Mouse (Mus musculus): ENCODE measurements around the gene Elp4. TPM values are rescaled to one million over a fixed set of nuclear protein-coding genes. Genes with fewer than 3 reads are reported as not detected.

Gene Elp4
- total RNA-seq, 2 experiments from 2014 or later = 13.3 to 18.8 TPM

DNA sequence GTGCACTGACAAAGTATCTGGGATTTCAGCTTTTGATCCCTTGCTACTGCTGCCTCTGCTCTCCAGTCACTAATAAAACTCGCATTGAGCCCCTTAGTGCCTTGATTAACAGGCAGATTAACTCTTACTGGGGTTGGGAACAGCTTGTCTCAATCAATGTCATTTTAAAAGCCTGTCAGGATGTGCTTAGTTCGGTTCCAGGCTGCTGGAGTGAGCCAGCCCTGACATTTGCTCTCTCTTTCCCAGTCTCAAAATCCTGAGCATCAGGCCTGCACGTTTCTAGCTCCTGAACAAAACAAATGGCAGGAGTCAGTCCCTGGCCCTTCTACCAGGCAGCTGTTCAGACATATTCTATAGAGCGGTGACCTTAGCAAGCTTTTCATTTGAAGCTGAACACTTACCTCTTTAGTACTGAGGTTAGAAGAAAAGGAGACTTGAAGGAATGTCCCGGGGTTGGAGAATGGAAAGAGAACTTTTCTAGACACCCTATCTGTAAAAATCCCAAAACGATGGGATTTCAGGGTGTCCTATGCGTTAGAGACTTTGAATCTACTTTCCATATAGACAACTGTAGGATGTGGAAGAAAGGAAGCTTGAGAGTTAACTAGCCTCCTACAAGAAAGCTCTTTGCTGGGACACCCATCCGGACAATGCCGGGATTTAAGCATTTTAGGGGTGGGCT is 233.1 kb downstream of the Elp4 start:
- no peak for DNase-seq

DNA sequence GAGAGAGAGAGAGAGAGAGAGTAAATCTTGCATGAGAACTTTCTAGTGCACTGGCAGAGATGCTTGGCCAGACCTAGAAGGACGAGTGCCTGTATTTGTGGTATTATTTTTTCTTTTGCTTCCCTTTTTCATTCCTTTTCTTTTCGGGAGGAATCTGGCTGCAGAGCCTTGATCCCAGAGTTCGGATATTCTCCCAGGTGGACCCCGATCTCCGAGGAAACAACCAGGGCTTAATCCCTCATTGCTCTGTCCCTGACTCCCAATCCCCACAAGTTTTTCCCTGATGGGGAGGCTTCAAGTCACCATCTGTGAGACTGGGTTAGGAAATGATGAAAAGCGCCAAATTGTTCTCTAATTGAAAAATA is 233.7 kb downstream of the Elp4 start:
- no peak for DNase-seq

DNA sequence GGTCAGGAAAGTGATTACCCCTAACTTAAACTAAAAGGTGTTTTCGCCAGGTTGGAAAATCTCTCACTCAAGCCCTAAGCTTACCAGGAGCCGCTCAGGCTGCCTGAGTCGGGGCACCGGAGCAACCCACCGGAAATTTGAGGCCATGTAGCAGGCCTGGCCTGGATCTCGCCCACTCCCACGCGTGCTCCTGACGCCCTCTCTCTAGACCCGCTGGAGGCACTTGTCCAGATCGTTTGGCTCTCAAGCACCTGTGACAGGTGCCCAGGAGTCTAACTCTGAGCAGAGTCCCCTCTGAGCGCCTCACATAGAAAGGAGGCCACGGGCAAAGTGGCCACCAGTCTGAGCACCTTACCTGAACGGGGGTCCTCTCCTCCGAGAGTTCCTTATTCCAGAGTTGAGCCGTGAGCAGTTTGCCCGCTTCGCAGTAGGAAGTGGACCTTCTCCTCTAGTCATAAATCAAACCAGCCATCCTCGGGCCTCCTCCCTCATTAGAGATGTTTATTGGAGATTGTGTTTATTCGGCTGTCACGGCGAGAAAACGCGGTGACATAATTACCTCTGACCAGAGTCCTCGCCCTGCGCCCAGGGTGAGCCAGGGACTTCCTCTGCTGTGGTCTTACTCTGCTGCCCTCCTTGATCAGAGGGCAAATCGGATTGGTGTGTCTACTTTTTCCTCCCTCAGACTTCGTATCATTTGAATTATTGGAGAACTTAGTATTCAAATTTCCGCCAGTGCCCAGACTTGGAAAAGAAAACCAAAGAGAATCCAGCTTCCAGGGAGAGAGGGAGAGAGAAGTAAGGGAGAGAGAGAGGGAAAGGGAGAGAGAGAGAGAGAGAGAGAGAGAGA is 234.3 kb downstream of the Elp4 start:
- no peak for DNase-seq

DNA sequence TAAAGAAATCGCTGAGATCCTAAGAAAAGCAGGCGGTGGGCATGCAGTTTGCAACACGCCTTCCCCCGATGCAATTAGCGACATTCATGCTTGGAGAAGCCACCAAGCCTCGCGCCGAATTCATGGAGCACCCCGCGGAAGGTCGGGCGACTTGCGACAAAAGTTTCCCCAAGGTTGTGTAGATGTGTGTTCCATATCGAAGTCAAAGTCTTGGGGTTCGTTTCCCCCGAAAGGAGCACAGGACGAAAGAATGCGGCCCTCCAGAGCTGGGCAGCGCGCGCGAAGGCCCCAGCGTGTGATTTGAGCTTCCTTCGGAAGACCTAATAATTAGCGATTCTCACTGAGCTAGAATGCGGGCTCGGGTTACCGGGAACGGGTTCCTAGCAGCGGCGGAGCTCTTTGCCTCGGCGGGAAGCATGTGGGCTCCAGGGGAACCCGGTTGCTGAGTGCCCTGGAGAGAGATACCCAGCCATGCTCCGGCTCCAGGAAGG is 234.9 kb downstream of the Elp4 start:
- no peak for DNase-seq

DNA sequence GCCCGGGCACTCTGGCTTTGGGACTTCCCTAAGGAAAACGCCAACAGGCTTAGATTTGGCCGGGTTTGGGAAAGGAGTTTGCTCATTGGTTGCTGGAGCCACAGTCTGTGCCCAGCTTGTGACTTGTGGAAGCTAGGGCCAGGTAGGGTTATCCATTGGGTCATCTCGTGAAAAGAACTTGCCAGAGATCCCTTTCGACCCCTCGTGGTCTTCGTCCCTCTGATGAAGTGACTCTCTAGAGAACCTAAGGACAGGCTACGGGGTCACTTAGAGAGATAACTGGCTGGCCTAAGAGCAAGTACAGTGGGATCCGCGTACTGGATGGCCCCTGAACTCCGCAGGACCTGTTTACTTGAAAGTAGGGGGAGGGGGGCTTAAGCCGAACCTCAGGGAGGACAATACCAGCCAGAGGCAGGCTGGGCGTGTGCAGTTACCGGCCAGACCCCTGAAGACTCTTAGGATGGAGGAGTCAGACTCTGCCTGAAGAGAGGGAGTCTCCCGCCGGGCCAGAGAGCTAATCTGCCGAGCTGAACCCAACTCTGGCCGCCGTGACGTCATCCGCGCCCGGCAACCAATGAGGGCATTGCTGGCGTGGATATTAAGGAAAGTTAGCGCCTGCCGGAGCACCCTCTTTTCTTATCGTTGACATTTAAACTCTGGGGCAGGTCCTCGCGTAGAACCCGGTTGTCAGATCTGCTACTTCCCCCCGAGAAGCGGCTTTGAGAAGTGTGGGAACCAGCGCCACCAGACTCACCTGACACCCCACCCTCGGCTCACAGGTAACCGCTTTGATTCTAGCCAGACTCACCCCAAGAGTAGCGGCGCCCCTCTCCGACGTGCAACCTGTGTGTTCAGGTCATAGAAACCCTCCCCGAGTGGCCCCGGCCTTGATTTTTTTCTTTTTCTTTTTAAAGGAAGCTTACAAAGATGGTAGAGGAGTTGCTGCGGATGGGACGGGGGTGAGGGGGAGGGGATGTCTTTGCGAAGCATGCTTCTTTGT is 235.8 kb downstream of the Elp4 start, which contains the start of gene Pax6:
Gene Pax6, plus strand, starts transcription at position 630 of the 1,000 bp plus-strand sequence.
- peak; percentile 21 to 22 for DNase-seq

DNA sequence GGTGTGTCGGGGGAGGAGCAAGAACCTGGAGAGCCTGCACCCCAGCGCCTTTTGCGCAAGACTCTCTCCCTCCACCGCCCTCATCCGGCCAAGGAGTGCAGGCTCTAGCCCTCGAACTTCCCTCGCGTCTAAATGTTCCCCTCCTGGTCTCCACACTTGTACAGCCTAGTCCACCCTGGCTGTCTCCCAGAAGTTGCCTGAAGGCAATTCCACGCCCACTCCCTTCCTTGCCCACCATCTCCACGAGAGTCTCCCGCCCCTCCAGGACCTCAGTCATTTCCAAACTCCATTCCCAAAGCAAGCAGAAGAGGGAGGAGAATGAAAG is 236.8 kb downstream of the Elp4 start:
- DNase-seq = no peak

DNA sequence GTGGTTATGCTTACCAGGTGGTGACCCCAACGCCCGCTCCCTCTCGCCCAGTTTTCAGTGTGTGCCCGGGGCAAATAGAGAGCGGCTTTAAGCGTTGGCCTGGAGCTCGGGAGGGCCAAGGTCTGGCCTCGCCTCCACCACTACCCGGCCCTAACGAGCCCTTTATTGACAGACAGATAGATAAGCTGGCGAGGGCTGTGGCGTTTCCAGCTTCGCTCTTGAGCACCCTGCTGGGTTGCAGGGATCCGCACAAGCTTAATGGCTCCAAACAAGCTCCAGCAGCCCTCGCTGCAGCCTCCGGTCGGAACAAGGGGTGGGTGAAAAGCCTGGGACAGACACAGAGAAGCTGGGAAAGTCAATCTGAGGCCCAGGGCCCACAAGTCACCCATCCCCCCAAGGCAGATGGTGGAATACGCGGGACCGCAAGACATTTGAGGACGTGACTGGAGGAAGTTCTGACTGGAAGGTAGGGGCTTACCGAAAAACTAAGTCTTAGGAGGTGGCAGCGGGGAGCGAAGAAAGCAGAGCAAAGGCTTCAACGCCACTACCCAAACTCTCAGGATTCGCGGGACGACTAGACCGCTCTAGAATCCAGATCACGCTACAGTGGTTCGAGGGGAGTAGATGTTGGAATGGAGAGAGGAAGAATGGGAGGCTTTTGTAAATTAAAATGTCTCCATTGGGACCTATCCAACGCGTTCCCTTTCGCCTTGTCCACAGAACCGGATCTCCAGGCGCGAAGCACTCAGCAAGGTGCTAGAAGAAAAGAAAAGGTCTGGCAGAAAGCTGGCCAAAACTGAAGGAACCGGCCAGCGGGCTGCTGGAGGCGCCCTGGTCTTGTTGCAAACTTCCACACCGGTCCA is 237.4 kb downstream of the Elp4 start:
- DNase-seq = no peak

DNA sequence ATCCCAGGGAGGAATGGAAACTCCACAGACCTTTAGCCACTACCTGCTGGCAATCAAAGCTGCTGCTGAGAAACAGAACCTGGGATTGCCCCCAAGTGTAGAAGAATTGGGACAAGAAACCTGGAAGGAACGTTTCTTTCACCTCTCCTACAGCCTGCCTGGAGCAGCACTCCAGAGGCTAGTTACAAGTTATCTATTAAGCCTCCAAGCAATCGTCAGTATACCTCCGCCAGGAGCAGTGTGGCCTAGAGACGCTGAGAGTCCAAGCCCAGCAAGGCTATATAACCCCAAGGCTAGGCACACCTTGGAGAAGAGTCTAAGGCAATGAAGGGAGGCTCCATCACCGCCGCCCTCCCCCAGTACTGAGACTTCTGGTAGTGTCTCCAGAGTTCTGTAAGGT is 238.0 kb downstream of the Elp4 start:
- no peak for DNase-seq

DNA sequence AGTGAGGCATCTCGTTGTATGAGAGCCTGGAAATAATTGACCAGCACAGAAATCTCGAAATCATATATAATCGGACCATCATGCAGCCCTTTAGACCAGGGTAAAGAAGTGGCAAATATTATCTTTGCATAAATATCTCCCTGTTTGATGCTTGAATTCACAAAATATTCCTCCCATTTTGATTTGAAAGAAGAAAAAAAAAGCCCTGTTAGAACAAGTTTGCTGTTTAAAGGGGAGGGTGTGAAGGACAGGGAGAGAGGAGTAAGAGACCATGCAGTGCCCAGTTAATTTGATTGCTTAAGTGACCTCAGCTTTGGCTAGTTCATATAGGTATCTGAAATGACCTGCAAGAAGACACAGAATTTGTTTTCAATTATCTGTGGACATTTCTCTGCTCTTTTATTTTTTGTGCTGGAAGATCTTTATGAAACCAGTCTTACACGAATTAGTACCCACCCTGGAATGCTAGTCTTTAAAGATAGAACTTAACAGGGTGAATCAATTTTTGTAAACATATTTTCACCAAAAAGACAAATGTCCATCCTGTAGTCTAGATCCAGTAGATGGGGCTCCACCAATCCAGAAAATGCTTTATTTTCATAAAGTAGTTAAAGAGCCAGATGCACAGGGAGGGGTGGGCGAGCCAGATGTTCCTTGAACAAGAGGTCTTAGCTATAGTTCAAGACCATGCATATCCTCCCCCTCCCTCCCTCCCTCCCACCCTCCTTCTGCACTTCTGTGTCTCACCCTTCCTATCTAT is 238.7 kb downstream of the Elp4 start:
- DNase-seq = no peak

DNA sequence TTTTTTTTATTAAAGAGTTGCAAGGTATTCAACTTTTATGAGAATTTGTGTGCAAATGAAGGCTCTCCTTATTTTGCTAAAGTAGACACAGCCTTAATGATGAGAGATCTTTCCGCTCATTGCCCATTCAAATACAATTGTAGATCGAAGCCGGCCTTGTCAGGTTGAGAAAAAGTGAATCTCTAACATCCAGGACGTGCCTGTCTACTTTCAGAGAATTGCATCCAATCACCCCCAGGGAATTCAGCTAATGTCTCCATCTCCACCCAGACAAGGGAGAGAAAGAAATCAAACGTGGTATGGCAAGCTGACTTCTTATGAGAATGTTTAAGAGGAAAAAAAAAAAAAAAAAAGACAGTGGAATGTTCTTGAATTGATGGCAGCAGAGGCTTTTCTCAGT is 239.4 kb downstream of the Elp4 start:
- no peak for DNase-seq

DNA sequence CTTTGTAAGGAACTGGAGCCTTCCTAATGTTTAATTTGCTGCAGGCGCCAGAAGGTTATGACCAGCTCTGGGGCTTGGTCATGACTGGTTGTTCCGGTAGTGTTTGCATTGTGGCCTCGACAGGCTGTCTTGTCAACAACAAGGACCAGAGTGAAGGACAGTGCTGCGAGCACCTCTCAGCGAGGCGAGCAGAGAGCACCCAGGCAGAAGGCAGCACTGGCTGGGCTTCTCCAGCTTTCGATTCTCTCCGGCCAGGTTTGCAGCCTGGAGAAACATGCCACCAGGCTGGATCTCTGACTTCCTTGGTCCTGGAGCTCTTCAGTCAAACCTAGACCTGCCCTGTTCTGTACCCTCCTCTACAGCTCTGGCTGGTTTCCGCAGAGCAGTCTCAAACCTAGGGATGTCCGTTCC is 241.3 kb downstream of the Elp4 start:
- DNase-seq = no peak

DNA sequence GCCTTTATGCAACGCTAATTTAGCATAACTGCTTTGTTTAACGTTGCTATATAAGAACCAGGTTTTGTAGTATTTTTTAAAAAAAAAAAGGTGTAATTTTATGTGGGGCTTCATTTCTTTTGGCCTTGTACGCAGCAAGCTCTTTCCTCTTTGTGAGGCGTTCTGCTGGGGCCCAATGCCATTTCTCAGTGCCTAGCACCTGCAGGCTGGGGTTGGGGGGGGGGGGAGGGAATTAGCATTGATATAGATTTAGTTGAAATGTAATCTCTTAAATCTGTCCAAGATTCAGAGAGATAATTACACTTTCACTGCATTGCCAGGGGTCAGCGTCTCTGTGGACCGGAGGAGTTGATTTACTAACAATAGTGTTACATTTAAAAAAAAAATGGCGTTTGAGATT is 241.8 kb downstream of the Elp4 start:
- no peak for DNase-seq

DNA sequence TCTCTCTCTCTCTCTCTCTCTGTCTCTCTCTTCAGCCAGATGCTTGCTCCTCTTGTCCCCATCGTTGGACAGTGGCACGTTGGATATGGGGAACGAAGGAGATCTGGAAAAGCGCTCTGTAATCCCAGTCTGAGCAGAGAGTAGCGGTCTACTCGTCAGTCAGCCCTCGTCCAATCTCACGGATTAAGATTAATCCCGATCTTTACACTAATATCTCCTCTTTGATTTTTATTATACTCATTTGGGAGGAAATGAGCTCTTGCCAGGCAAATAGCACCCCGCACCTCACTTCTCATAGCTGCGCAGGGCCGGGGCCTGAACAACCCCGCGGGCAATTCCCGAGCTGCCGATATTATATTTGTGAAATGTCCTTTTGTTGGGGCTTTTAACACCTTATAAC is 242.2 kb downstream of the Elp4 start:
- DNase-seq = no peak

DNA sequence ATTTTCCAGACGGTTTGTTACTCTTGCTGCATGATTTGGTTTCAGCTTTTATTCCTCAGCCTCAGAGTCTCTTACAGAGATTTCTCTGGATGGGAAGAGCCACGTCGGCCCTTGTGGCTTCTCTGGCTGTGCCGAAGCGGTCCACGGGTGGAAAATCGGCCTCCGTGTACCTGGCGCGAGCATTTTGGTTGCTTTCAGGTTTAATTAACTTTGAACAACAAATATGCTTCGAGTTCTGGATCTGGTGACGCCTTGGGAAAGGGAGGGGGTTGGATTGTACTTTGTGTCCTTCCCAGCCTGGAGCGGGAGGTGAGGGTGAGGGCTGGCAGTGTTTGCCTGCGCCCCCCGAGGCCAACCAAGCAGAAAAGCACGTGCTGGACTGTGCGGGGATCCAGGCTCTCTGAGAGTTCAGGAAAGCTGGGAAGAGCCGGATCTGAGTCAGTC is 242.7 kb downstream of the Elp4 start:
- DNase-seq = no peak

DNA sequence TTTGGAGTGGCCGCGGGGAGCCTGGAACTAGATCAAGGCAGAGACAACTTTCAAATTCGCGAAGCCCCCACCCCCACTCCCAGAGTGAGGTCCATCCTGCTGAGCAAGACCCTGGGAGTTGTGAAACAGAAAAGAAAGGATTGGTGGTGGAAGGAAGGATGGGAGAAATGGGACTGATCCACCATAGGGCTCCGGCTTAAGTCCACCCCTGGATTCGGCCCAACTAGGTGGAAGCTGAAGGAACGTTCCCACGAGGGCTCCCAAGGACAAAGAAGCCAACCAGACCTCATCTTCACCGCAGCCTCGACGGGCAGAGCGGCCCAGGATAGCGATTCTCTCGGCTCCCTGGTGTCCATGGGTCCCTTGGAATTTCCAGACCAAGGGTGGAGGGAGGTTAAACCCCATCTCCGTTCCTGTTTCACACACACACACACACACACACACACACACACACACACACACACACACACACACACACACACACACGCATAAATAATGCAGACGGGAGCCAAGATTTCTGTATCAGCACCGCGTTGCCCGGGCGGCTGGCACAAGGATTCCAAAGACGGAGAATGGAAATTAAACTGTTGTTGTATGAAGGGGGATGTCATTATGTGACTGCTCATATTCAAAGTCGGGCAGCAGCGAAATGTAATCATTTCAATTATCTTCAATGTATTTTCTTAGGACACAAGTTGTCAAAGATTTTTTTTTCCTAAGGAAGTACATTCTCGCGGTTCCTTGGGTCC is 243.3 kb downstream of the Elp4 start:
- DNase-seq = no peak

DNA sequence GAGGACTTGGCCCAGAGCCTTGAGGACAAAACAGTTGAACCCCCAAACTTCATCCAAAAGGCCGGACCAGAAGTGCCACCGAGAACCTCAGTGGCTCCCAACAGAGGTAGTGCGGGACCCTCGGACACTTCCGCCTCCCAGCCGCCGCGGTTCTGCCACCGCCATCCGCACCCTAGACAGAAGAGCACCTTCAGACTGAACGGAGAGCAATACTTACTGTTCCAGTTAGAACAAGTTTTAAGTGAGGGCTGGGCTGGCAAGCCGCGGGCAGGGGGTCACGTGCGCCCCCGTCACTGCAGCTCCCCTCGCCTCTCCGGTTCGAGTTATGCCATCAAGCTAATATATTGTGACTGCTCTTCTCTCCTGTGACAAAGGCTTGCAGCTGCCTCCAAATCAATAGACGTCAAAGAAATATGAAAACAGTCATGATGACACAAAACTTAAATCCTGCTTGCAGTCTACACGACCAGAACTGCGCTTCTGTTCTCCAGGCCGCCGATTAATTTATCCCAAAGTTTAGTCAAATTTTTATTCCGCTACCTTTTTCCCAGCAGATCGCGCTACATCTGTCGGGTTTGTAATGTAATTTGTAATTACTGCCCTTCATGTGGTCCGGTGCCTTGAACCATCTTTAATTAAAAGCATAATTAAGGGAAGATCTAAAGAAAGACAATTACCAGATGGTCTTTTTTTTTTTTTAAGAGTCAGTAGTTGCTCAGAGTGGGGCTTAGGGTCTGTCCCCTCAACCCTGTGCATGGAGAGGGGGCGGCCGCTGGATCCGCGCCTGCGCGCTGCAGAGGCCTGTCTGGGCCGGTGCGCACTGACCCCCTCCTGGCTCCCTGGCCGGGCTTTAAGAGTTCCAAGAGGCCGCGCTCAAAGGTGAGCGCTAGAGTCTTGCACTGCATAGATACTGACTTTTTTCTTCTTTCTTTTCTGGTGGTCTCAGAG is 244.2 kb downstream of the Elp4 start:
- DNase-seq = no peak

DNA sequence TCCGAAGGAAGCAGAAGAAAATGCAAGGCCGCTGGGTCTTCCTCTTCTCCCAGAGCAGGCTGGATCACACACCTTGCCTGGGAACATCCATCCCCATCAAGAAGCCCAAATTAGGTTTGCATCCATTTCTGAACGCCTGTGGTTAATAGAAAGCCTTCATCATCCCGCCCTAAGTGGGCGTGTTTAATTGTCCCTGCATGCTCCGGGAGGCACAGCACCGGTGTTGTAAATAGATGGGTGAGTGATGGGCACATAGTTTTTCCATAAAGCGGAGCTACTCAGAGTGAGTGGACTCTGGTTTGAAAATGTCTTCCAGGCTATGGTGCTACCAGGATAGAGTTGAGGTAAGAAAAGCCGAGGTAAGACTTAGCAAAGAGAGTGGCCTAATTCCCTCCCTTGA is 245.0 kb downstream of the Elp4 start:
- DNase-seq = no peak

DNA sequence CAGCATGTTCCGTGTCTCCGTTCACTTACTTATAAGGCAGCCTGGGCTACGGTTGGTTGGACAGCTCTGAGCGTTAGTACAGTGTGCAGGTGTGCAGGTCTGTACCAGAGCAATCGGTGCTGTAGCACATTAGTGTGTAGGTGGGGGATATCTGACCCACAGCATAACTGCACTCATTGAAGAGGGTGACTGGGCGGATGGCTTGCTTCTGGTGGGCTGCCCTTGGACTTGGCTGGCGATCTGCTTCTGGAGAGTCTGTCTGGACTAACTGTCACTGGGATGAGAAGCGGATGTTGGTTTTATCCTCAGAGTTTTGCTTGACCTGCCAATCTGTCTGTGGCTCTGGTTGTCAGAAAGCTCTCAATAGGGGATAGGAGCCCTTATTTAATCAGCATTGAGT is 247.9 kb downstream of the Elp4 start:
- no peak for DNase-seq

Data from adrenal gland, postnatal 36 days (tissue).